In genomic region chr9:106886828-106887702, GRCm38 (mm10) we compare ENCODE assay signal across 8 mouse cellular contexts. TPM values are rescaled to one million over a fixed set of nuclear protein-coding genes. Genes with fewer than 3 reads are reported as not detected.
A peak's percentile ranks its signal among the peaks of the same experiment; 100 is the strongest.
DNase-seq lines count a peak whose midpoint lies in the region; ATAC-seq and TF ChIP-seq lines count a peak whose summit lies in the region.

TSS of gene Rbm15b (minus strand) at chr9:106887428.

- WGBS in kidney, embryonic 14.5 days, result 4% methylated on average over 58 of the region's 101 CpGs
- WGBS in limb, embryonic 15.5 days, result 2% methylated on average over 86 of the region's 101 CpGs

- no peaks in the 10 kb centered on the region for H3K27me3 ChIP-seq in kidney, embryonic 14.5 days (ENCODE audit: control insufficient read depth, insufficient read depth, low read length)
- no peaks in the 10 kb centered on the region for H3K27me3 ChIP-seq in limb, embryonic 15.5 days

- ATAC-seq in kidney, embryonic 14.5 days (ENCODE audit: low FRiP score, low TSS enrichment), result peak; percentile 75
- peak; percentile 74 for ATAC-seq in limb, embryonic 15.5 days (ENCODE audit: insufficient number of reproducible peaks, low FRiP score, low TSS enrichment, low read depth)

- H3K4me2 ChIP-seq in kidney, embryonic 14.5 days (replicated peaks; ENCODE audit: low read depth, low read length), result peak within 1 kb of the TSS; percentile 93
- peak within 1 kb of the TSS; percentile 87 for H3K4me2 ChIP-seq in limb, embryonic 15.5 days

- no peak; the same call in 1 of the 2 replicates for TF ChIP-seq CTCF in bone marrow macrophage, adult 2 months (IDR thresholded peaks at IDR 0.05; ENCODE audit: low read depth, low read length)
- peak; percentile 53; the same call in 1 of the 2 replicates for TF ChIP-seq CTCF in embryonic fibroblast, embryonic 13.5 days (IDR thresholded peaks at IDR 0.05; ENCODE audit: borderline replicate concordance, insufficient read depth, low read length)

- peak; percentile 74; the same call in 1 of the 2 replicates for TF ChIP-seq POLR2A in bone marrow macrophage, adult 2 months (IDR thresholded peaks at IDR 0.05; ENCODE audit: borderline replicate concordance, low read depth, low read length)
- peak; percentile 53 for TF ChIP-seq POLR2A in embryonic fibroblast, embryonic 13.5 days (IDR thresholded peaks at IDR 0.05; ENCODE audit: low read depth, low read length)

- peaks cover 56% of the 10 kb centered on the region for H3K36me3 ChIP-seq in kidney, embryonic 14.5 days (ENCODE audit: control insufficient read depth, insufficient read depth, low read length)
- peaks cover 44% of the 10 kb centered on the region for H3K36me3 ChIP-seq in limb, embryonic 15.5 days

- peaks cover 46% of the 10 kb centered on the region for H3K4me1 ChIP-seq in bone marrow macrophage, adult 2 months (ENCODE audit: control insufficient read depth, insufficient read depth, low read length)
- H3K4me1 ChIP-seq in embryonic fibroblast, embryonic 13.5 days (ENCODE audit: control insufficient read depth, insufficient read depth, low read length), result peaks cover 11% of the 10 kb centered on the region
- peaks cover 42% of the 10 kb centered on the region for H3K4me1 ChIP-seq in kidney, embryonic 14.5 days (ENCODE audit: control insufficient read depth, insufficient read depth, low read length)
- H3K4me1 ChIP-seq in limb, embryonic 15.5 days, result peaks cover 75% of the 10 kb centered on the region

- DNase-seq in A20 (ENCODE audit: low read depth, low spot score), result peak; percentile 99
- peak; percentile 98 for DNase-seq in heart, adult 9 months (ENCODE audit: low spot score in 2 of 2)
- DNase-seq in monocyte, adult 2 months (ENCODE audit: low read depth in 1 of 2, low spot score in 2 of 2), result peak; percentile 92 to 96
- peak; percentile 98 for DNase-seq in spleen, postnatal 36 days (ENCODE audit: low spot score in 2 of 2)

- peak within 1 kb of the TSS; percentile 85 for H3K4me3 ChIP-seq in bone marrow macrophage, adult 2 months (ENCODE audit: insufficient read depth, low read length)
- peak within 1 kb of the TSS; percentile 50 for H3K4me3 ChIP-seq in embryonic fibroblast, embryonic 13.5 days (ENCODE audit: insufficient read depth, low read length)
- peak within 1 kb of the TSS; percentile 92 for H3K4me3 ChIP-seq in kidney, embryonic 14.5 days (ENCODE audit: low read length)
- H3K4me3 ChIP-seq in limb, embryonic 15.5 days, result peak within 1 kb of the TSS; percentile 89

- H3K27ac ChIP-seq in bone marrow macrophage, adult 2 months (ENCODE audit: insufficient read depth, low read depth, low read length), result peak within 1 kb of the TSS; percentile 45
- H3K27ac ChIP-seq in embryonic fibroblast, embryonic 13.5 days (ENCODE audit: insufficient read depth, low read length), result peak within 1 kb of the TSS; percentile 54; the same call in 1 of the 2 replicates
- H3K27ac ChIP-seq in kidney, embryonic 14.5 days (ENCODE audit: low read depth, low read length), result peak within 1 kb of the TSS; percentile 86
- peak within 1 kb of the TSS; percentile 86 for H3K27ac ChIP-seq in limb, embryonic 15.5 days

- no peaks in the 10 kb centered on the region for H3K9me3 ChIP-seq in kidney, embryonic 14.5 days (ENCODE audit: control insufficient read depth, low read length)
- H3K9me3 ChIP-seq in limb, embryonic 15.5 days, result no peaks in the 10 kb centered on the region

- H3K9ac ChIP-seq in kidney, embryonic 14.5 days (ENCODE audit: low read depth, low read length), result peak within 1 kb of the TSS; percentile 99
- H3K9ac ChIP-seq in limb, embryonic 15.5 days, result peak within 1 kb of the TSS; percentile 95

RNA-seq across cellular contexts. Expression of gene Rbm15b, which starts in this region (rescaled TPM):
- polyA plus RNA-seq in bone marrow macrophage, adult 2 months (2012; ENCODE audit: insufficient read depth, insufficient read length, missing spikeins), result 12.6 and 15.3 TPM in 2 replicates
- 36.8 and 43.6 TPM in 2 replicates for polyA plus RNA-seq in embryonic fibroblast, embryonic 13.5 days (2011; ENCODE audit: insufficient read length, low read depth, missing spikeins)
- 16.4 and 19.2 TPM in 2 replicates for polyA plus RNA-seq in kidney, embryonic 14.5 days (2014; fragmentation: Nextera tagmentation; extraction: Ambion mirVana)
- 6.9 and 9.1 TPM in 2 replicates for polyA plus RNA-seq in limb, embryonic 15.5 days (2015; fragmentation: Nextera tagmentation; extraction: Ambion mirVana)

Comparison
In these comparisons a context has a peak if more than half of its experiments do, and no peak if none do; other contexts are left out.
1. Peak in every context shown above with its lines: DNase-seq, ATAC-seq, H3K4me3 ChIP-seq and H3K27ac ChIP-seq.